Mouse (Mus musculus) T-helper 17 cell (primary cell): ENCODE data around the gene 9130213A22Rik.

ENCODE experiments used
- in situ Hi-C, 2 experiments: fragments of 300-600 bp; cut with MboI, MseI; formaldehyde crosslinking; loops; 1 replicate in 1 of 2; 2 replicates in 1 of 2; pipeline ENCODE4 v1.15.1; 2025; ENCODE audit warnings: high pct_unique_total_duplicates in 2 of 2

Gene 9130213A22Rik

DNA sequence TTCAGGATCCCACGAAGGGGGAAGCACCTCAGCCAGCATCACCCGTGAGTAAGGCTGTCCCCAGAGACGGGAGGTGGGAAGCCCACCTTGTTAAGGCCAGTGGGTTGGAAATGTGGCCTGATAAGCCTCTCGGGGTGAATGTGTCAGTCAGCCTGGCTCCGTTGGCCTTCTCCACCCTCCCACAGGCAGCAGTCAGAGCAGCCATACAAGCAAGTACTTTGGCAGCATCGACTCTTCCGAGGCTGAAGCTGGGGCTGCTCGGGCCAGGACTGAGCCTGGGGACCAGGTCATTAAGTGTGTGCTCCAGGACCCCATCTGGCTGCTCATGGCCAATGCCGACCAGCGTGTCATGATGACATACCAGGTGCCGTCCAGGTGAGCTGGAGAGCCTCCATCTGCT lies 14.7 kb downstream of the 9130213A22Rik start:
- in situ Hi-C loops: loop anchor here in 1 of 2 experiments (10.0 kb wide), 1 partner anchor 907 kb away; the partner anchor contains the start of genes Acadvl and Dlg4

DNA sequence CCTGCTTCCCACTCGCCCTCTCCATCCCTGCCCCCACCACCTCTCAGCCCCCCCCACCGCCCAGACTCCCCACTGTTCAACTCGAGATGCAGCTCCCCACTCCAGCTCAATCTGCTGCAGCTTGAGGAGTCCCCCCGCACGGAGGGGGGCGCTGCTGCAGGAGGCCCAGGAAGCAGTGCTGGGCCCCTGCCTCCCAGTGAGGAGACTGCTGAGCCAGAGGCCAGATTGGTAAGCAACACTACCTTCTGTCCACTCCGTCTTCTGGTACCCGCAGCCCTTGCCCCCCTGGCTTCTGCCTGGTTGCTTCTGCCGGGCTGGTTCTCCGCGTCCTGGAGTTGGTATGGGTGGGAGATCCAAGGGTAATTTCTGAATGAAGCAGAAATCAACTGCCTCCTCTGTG lies 15.5 kb downstream of the 9130213A22Rik start:
- in situ Hi-C loops: loop anchor here in 1 of 2 experiments (10.0 kb wide), 1 partner anchor 908 kb away; the partner anchor contains the start of genes Acadvl and Dlg4

DNA sequence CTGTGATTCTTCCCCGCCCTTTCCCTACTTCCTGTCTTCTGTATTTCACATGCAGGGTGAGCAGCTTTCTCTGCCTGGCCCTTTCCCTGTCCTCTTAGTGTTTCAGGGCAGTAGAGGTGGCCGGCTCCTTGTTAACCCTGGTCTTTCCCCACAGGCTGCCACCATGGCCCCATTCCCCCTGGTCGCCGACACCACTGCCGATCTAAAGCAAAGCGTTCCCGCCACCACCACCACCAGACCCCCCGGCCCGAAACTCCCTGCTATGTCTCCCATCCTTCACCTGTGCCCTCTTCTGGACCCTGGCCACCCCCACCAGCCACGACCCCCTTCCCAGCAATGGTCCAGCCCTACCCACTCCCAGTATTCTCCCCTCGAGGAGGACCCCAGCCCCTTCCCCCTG lies 16.1 kb downstream of the 9130213A22Rik start:
- in situ Hi-C loops: loop anchor here in 1 of 2 experiments (10.0 kb wide), 1 partner anchor 909 kb away; the partner anchor contains the start of genes Acadvl and Dlg4

DNA sequence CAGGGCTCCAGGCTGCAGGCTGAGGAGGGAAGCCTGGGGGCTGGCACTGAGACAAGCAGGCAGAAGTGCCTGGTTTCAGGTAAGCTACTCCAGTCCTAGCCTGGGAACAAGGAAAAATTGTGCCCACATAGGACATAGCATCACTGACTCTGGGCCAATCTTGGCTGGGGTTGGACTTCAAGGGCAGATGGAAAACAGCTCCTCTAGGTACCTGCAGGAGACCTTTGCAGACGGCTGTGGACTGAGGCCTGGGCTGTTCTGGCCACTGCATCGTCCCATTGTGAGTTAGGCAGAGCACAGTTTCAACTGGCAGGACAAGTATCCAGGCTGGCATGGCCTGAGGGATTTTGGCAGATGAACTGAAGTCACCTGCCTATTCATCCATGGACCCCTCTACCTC lies 16.6 kb downstream of the 9130213A22Rik start:
- in situ Hi-C loops: loop anchor here in 1 of 2 experiments (10.0 kb wide), 1 partner anchor 909 kb away; the partner anchor contains the start of genes Acadvl and Dlg4

DNA sequence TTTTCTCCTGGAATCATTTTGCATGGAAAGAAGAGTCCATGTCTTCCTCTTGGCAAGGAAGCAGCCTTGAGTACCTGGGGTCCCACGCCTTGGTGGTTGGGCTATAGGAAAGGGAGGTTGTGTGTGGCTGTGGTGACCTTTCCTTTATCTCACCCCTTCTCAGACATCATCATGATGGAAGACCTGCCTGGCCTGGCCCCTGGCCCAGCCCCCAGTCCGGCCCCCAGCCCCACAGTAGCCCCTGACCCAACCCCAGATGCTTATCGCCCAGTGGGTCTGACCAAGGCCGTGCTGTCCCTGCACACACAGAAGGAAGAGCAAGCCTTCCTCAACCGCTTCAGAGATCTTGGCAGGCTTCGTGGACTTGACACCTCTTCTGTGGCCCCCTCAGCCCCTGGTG lies 17.2 kb downstream of the 9130213A22Rik start:
- in situ Hi-C loops: loop anchor here in 1 of 2 experiments (10.0 kb wide), 1 partner anchor 910 kb away; the partner anchor contains the start of genes Acadvl and Dlg4

DNA sequence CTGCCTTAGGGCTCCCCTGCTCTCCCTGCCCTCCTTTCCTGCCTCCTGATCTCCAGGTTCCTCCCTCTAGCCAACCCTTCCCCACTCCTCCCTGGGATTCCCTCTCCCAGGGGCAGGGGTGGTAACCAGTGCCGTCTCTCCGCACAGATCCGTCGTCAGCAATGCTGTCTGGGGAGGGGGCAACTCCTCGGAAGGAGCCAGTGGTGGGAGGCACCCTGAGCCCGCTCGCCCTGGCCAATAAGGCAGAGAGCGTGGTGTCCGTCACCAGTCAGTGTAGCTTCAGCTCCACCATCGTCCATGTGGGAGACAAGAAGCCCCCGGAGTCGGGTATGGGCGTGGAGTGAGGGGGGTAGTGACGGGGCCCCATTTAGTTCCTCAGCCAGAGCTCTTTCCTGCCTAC lies 17.9 kb downstream of the 9130213A22Rik start:
- in situ Hi-C loops: loop anchor here (5.0 to 10.0 kb wide), 3 partner anchors 568 to 910 kb away; partner anchors contain the start of genes Acadvl (in 1 of the 2), Dlg4 (in 1 of the 2), Eif4a1 (in 1 of the 2) and Polr2a (in 1 of the 2)

DNA sequence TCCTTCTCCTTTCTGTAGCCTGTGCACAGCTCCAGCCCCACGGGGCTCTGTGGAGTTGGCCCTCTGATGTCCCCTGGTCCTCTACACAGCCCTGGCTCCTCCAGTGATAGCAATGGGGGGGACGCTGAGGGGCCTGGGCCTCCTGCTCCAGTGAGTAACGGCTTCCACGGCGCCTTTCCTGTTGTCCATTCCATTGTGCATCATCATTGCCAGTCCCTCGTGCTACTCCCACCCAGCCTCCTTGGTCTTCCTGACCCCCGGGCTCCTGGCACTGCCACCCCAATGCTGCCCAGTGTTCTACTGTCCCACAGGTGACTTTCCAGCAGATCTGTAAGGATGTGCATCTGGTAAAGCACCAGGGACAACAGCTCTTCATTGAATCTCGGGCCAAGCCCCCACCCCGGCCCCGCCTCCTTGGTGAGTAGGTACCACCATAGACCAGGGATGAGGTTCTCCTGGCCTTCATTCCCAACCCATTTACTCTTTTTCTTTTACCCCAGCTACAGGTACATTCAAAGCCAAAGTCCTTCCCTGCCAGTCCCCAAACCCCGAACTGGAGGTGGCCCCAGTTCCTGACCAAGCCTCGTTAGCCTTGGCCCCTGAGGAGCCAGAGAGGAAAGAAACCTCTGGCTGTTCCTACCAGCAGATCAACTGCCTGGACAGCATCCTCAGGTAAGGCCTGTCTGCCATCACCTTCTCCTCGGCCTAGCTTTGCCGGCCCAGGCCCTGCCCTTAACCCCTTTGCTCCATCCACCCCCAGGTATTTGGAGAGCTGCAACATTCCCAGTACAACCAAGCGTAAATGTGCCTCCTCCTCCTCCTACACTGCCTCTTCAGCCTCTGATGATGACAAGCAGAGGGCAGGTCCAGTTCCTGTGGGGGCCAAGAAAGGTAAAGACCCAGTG lies 18.6 kb downstream of the 9130213A22Rik start:
- in situ Hi-C loops: loop anchor here (5.0 to 10.0 kb wide), 3 partner anchors 569 to 911 kb away; partner anchors contain the start of genes Acadvl (in 1 of the 2), Dlg4 (in 1 of the 2), Eif4a1 (in 1 of the 2) and Polr2a (in 1 of the 2)

DNA sequence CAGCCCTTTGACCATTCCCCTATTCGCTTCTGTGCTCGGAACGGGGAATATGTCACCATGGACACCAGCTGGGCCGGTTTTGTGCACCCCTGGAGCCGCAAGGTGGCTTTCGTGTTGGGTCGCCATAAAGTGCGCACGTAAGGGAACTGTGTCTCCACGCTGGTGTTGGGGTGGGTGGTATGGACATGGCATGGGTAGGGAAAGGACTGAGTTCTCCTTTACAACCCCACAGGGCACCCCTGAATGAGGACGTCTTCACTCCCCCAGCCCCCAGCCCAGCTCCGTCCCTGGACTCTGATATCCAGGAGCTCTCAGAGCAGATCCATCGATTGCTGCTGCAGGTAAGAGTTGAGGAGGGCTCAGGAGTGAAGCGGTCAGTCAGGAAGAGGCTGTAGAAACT lies 19.3 kb downstream of the 9130213A22Rik start:
- in situ Hi-C loops: loop anchor here (5.0 to 10.0 kb wide), 3 partner anchors 569 to 912 kb away; partner anchors contain the start of genes Acadvl (in 1 of the 2), Dlg4 (in 1 of the 2), Eif4a1 (in 1 of the 2) and Polr2a (in 1 of the 2)

DNA sequence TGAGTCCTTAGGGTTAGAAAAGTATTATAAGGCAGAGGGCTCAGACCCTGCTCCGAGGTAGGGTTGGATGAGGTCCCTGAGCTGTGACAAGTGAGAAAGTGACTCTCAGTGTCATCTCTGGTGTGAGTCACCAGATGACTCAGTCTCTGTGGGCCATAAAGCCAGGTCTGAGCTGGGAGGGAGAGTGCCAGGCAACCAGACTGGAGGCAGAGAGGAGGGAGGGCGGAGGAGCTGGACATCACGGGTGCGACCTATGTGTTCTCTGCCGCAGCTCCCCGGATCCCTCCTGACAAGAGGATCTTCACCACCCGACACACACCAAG lies 20.0 kb downstream of the 9130213A22Rik start:
- in situ Hi-C loops: loop anchor here (5.0 to 10.0 kb wide), 3 partner anchors 570 to 912 kb away; partner anchors contain the start of genes Acadvl (in 1 of the 2), Dlg4 (in 1 of the 2), Eif4a1 (in 1 of the 2) and Polr2a (in 1 of the 2)

DNA sequence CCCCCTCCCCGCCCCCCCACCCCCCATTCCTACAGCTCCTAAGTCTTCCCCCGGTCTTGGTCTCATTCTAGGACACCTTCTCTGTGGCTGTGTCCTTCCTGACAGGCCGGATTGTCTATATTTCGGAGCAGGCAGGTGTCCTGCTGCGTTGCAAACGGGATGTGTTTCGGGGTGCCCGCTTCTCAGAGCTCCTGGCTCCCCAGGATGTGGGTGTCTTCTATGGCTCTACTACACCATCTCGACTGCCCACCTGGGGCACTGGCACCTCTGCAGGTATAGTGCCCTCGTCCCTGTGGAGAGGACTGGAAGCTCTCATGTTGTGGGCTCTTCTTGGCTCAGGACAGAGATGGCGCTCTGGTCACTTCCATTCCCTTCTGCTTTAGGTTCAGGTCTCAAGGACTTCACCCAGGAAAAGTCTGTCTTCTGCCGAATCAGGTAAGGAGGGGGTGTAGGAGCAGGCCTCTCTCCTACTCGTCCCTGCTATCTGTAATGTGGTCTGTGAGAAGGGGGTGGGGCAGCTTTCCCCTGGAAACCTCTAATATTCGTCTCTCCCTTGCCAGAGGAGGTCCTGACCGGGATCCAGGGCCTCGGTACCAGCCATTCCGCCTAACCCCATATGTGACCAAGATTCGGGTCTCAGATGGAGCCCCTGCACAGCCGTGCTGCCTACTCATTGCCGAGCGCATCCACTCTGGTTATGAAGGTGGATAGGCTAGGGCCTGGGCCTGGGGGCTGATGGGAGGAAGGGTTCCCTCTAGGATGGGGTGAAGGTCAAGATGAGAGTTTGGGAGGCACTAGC lies 20.6 kb downstream of the 9130213A22Rik start:
- in situ Hi-C loops: loop anchor here (5.0 to 10.0 kb wide), 3 partner anchors 570 to 913 kb away; partner anchors contain the start of genes Acadvl (in 1 of the 2), Dlg4 (in 1 of the 2), Eif4a1 (in 1 of the 2) and Polr2a (in 1 of the 2)

DNA sequence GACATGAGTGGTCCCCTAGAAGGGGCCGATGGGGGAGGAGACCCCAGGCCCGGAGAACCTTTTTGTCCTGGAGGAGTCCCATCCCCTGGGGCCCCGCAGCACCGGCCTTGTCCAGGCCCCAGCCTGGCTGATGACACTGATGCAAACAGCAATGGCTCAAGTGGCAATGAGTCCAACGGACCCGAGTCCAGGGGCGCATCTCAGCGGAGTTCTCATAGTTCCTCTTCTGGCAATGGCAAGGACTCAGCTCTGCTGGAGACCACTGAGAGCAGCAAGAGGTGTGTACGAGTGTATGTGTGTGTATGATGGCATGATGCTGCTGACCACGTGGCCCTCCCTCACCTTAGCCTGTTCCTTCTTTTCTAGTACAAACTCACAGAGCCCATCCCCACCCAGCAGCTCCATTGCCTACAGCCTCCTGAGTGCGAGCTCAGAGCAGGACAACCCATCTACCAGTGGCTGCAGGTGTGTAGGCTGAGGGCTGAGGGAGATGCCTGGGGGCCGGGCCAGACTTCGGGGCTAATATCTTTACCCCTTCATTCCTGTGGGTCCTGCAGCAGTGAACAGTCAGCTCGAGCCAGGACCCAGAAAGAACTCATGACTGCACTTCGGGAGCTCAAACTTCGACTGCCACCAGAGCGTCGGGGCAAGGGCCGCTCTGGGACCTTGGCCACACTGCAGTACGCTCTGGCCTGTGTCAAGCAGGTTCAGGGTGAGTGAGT lies 21.6 kb downstream of the 9130213A22Rik start:
- in situ Hi-C loops: loop anchor here (5.0 to 10.0 kb wide), 3 partner anchors 572 to 914 kb away; partner anchors contain the start of genes Acadvl (in 1 of the 2), Dlg4 (in 1 of the 2), Eif4a1 (in 1 of the 2) and Polr2a (in 1 of the 2)

DNA sequence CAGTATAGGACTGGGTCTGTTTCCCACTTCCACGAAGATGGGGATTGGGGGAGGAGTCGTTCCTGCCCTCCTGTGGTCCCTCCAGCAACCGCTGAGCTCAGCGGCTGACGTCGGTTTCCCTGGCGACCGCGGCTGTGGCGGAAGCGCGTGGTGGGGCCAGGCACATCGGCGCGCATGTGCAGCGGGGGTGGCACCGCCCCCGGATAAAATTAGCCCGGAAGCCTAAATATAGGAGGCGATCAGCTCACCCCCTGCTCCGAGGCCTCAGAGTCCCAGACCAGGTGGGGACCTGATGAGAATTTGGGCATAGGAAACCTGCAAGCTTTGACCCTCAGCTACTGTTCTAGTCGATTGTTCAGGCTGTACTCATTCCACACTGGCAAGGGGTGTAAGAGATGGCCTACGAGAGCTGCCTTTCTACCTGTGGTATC lies 22.5 kb downstream of the 9130213A22Rik start:
- in situ Hi-C loops: loop anchor here (5.0 to 25.0 kb wide), 6 partner anchors 195 to 1562 kb away; partner anchors contain the start of genes Acadvl (in 1 of the 2), Dlg4 (in 1 of the 2), Eif4a1 (in 1 of the 2) and Eno3 (in 1 of the 2)

DNA sequence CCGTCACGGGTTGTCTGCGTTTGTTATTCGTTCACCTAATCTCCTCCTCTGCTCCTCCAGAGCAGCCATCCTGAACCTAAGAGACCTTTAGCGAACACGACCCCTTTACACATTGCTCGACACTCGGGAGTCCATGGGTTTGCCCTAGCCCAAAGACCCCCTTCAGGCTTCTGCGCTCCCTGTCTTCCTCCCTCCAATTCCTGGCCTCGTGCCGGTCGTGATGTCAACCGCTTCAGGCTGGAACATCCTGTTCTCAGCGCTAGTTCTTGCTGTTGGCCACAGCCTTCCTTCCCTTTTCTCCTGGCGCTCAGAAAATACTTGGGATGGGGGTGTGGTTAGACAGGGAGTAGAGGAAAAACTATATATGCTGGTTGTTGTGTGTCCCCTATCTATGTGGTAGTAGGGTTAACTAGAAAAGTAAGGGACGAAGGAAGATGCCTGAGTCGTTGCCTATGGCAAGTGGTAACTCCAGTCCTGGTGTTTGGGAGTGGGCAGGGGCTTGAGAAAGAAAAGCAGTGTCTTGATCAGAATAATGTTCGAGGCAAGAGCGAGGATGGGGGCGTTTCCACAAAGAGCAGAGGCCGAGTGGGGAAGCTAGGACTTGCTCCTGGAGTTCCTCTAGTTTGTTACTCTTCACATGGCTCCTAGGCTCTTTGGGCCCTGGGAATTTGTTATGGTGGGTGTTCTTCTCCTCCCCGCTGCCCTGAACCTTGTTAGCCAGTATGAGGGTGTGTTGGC lies 23.0 kb downstream of the 9130213A22Rik start:
- in situ Hi-C loops: loop anchor here in 1 of 2 experiments (10.0 to 25.0 kb wide), 3 partner anchors 195 to 1563 kb away; partner anchors contain the start of genes Eno3, Kdm6b, Pfn1 and Rpl26

DNA sequence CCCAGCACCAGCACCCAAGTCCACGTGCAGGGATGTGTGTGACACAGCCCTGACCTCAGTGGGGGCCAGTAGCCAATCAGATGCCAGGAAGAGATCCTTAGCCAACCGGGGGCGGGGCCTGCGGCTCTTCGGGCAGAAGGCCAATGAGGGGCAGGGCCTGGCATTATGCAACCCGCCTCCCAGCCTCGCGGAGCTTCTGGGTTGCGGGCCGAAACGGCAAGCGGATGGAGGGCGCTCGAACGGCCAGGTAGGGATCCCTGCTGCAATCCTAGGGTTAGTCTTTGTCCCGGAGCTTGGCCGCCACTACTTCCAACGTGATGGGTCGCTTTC lies 23.7 kb downstream of the 9130213A22Rik start:
- in situ Hi-C loops: loop anchor here in 1 of 2 experiments (10.0 to 25.0 kb wide), 3 partner anchors 194 to 1564 kb away; partner anchors contain the start of genes Eno3, Kdm6b, Pfn1 and Rpl26

DNA sequence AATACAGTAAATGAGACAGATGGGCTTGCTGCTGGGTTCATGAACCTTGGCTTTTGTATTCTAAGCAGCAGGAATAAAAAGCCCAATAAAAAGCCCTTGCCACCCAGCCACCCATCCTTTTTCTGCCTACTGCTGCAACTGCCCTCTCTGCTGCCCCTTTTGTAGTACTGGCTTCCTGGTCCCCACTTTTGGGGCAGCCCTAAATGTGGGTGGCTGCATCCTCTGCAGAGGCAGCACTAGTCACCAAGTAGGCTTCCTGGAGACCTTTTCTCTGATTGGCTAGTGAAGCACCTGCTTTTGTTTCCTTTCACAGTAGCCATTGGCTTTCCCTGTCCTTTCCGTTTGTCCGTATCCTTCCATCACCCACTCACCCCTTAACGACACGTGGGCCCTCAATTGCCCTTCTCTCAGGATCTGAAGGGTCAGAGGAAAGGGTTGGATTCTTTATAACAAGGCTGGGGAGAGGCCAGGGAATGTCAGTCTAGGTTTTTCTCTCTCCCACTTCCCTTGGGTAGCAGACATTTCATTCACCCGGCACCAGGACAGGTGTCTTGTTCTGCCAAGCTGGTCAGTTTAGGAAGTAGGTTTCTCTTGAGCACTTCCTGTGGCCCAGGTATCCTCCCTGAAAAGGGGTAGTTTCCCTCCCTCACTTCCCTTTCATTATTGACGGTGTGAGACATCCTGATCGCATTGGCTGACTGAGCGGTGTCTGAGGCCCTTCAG lies 24.2 kb downstream of the 9130213A22Rik start:
- in situ Hi-C loops: loop anchor here in 1 of 2 experiments (10.0 to 25.0 kb wide), 3 partner anchors 193 to 1564 kb away; partner anchors contain the start of genes Eno3, Kdm6b, Pfn1 and Rpl26

DNA sequence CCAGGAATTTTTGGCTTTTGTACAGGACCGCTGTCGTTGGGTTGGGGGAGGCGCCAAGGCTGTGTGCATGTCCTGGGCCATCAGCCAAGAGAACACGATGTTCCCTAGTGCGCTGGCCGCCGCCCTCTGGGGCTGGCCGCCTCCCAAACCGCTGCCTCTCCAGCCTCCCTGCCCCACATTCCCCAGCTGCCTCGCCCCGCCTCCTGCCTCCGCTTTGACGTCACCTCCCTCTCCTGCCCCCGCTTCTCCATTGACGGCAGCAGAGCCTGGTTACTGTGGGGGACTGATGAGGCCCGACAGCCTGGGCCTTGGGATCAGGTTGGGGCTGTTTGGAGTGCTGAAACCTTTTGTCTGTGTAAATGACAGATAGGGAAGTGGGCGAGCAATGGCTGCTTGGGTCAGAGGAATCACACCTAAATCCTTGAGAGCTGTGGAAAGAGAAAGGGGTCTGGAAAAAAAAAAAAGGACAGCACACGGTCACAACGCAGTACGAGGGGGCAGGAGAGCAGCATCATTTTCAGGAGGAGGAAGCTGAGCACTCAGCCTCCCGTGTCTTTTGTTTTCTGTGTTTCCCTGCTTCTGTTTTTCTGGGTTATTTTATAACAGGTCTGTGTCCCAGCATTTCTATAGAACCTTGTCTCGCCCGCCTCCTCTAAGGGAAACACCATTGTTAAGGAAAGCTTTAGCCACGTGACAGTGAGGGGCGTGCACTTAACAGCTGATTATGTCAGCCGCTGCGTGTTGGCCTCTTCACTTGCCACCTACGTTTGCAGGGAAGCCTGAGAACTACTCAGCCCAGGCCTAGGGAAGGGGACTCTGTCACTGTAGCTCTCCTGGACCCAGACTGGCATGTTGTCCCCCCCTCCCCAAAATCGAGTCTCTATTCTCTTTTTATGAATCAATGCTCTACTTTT lies 25.1 kb downstream of the 9130213A22Rik start:
- in situ Hi-C loops: loop anchor here in 1 of 2 experiments (10.0 to 25.0 kb wide), 3 partner anchors 192 to 1565 kb away; partner anchors contain the start of genes Eno3, Kdm6b, Pfn1 and Rpl26
